Mouse (Mus musculus): Measurements from ENCODE around the gene 1600014C23Rik.

The 1600014C23Rik gene

GRCm38 (mm10) chr17:45727983-45728723 lies 5.5 kb downstream of the 1600014C23Rik start:
- in situ Hi-C loops (cut with MboI, MseI), result loop anchor here (5.0 kb wide), 1 partner anchor 404 kb away; no protein-coding TSS in a partner anchor

GRCm38 (mm10) chr17:45727481-45727880 lies 6.2 kb downstream of the 1600014C23Rik start:
- in situ Hi-C loops (cut with MboI, MseI), result loop anchor here (5.0 kb wide), 1 partner anchor 405 kb away; no protein-coding TSS in a partner anchor

GRCm38 (mm10) chr17:45726249-45726648 lies 7.4 kb downstream of the 1600014C23Rik start:
- in situ Hi-C loops (cut with MboI, MseI), result loop anchor here (5.0 kb wide), 1 partner anchor 406 kb away; no protein-coding TSS in a partner anchor

GRCm38 (mm10) chr17:45724574-45724921 lies 9.1 kb downstream of the 1600014C23Rik start:
- in situ Hi-C loops (cut with MboI, MseI), result loop anchor here (5.0 kb wide), 1 partner anchor 52 kb away; no protein-coding TSS in a partner anchor

GRCm38 (mm10) chr17:45723732-45724573 lies 9.7 kb downstream of the 1600014C23Rik start:
- in situ Hi-C loops (cut with MboI, MseI), result loop anchor here (5.0 kb wide), 1 partner anchor 52 kb away; no protein-coding TSS in a partner anchor

GRCm38 (mm10) chr17:45718323-45718722 lies 15.3 kb downstream of the 1600014C23Rik start:
- in situ Hi-C loops (cut with MboI, MseI), result no loop called here

- in situ Hi-C loops (cut with MboI, MseI), result no loop called here
Observed at GRCm38 (mm10) chr17:45711525-45711924, 22.1 kb downstream of the 1600014C23Rik start.

- in situ Hi-C loops (cut with MboI, MseI), result no loop called here
Observed at GRCm38 (mm10) chr17:45710407-45710806, 23.2 kb downstream of the 1600014C23Rik start.

- in situ Hi-C loops (cut with MboI, MseI), result no loop called here
Observed at GRCm38 (mm10) chr17:45709829-45710228, 23.8 kb downstream of the 1600014C23Rik start.

- in situ Hi-C loops (cut with MboI, MseI), result no loop called here
Observed at GRCm38 (mm10) chr17:45708179-45708578, 25.5 kb downstream of the 1600014C23Rik start.

- in situ Hi-C loops (cut with MboI, MseI), result no loop called here
Observed at GRCm38 (mm10) chr17:45707376-45707775, 26.3 kb downstream of the 1600014C23Rik start.

- in situ Hi-C loops (cut with MboI, MseI), result no loop called here
Observed at GRCm38 (mm10) chr17:45706796-45707195, 26.8 kb downstream of the 1600014C23Rik start.

GRCm38 (mm10) chr17:45703187-45703586 lies 30.5 kb downstream of the 1600014C23Rik start:
- in situ Hi-C loops (cut with MboI, MseI), result no loop called here

GRCm38 (mm10) chr17:45702254-45702653 lies 31.4 kb downstream of the 1600014C23Rik start:
- in situ Hi-C loops (cut with MboI, MseI), result no loop called here

- in situ Hi-C loops (cut with MboI, MseI), result no loop called here
Observed at GRCm38 (mm10) chr17:45701236-45701591, 32.4 kb downstream of the 1600014C23Rik start.

GRCm38 (mm10) chr17:45700496-45701235 lies 33.0 kb downstream of the 1600014C23Rik start:
- in situ Hi-C loops (cut with MboI, MseI), result no loop called here

- in situ Hi-C loops (cut with MboI, MseI), result no loop called here
Observed at GRCm38 (mm10) chr17:45699039-45699740, 34.5 kb downstream of the 1600014C23Rik start.

GRCm38 (mm10) chr17:45698368-45698767 lies 35.3 kb downstream of the 1600014C23Rik start:
- in situ Hi-C loops (cut with MboI, MseI), result no loop called here

- in situ Hi-C loops (cut with MboI, MseI), result no loop called here
Observed at GRCm38 (mm10) chr17:45696981-45697380, 36.7 kb downstream of the 1600014C23Rik start.

- in situ Hi-C loops (cut with MboI, MseI), result no loop called here
Observed at GRCm38 (mm10) chr17:45695227-45696120, 38.2 kb downstream of the 1600014C23Rik start.

All from T-helper 1 cell (primary cell).